Mouse (Mus musculus): Measurements from ENCODE around the gene Aldh1l1. TPM values are rescaled to one million over a fixed set of nuclear protein-coding genes. Genes with fewer than 3 reads are reported as not detected.

Gene Aldh1l1
- total RNA-seq (2014; fragmentation: Nextera tagmentation) (not detected in 2 replicates), total RNA-seq (2017) (0.05 TPM in 1 of 2 replicates, not detected in the other), polyA plus RNA-seq (2012) (not detected in 2 replicates)

GRCm38 (mm10) chr6:90486176-90486921 lies at the start of gene Aldh1l1:
Gene Aldh1l1, plus strand, starts transcription at chr6:90486427.
- Histone ChIP-seq H3K9me3 (replicated peaks) (no peaks in the 10 kb centered on the region), H3K4me3 (ENCODE audit: low read depth, low read length) (no peak within 1 kb of the TSS), H3K4me1 (ENCODE audit: insufficient read depth, low read depth, low read length) (no peaks in the 10 kb centered on the region), H3K27me3 (ENCODE audit: insufficient read depth, low read length) (peaks cover 3% of the 10 kb centered on the region; the same call in 1 of the 2 replicates), H3K36me3 (replicated peaks) (no peaks in the 10 kb centered on the region)
- ATAC-seq (ENCODE audit: extremely low read depth, insufficient number of reproducible peaks, low FRiP score, poor library complexity, severe bottlenecking) (no peak), DNase-seq (ENCODE audit: low spot score) (no peak)
- TF ChIP-seq GATA2 (IDR thresholded peaks at IDR 0.05; ENCODE audit: borderline replicate concordance, low read depth, low read length), result no peak
- TF ChIP-seq GATA1 (IDR thresholded peaks at IDR 0.05; ENCODE audit: borderline replicate concordance, low read length), result no peak
- TF ChIP-seq CTCF (IDR thresholded peaks at IDR 0.05; ENCODE audit: low read depth, low read length), result no peak
- TF ChIP-seq TAL1 (conservative IDR thresholded peaks at IDR 0.05; ENCODE audit: low read depth, low read length), result no peak
- TF ChIP-seq POLR2AphosphoS5 (IDR thresholded peaks at IDR 0.05; ENCODE audit: insufficient replicate concordance, low read depth, low read length), result no peak

GRCm38 (mm10) chr6:90437041-90437440 lies 49.2 kb upstream of the Aldh1l1 start:
- H3K4me3 ChIP-seq (ENCODE audit: low read depth, low read length), result no peak overlapping the region
- peaks cover 7% of the 10 kb centered on the region for H3K36me3 ChIP-seq (replicated peaks)
- no peak for DNase-seq (ENCODE audit: low spot score)
- H3K9me3 ChIP-seq (replicated peaks), result 0 out of 2 replicates have a peak, but pooled peaks cover 3% of the 10 kb centered on the region
- H3K27me3 ChIP-seq (ENCODE audit: insufficient read depth, low read length), result peaks cover 9% of the 10 kb centered on the region
- ATAC-seq (ENCODE audit: extremely low read depth, insufficient number of reproducible peaks, low FRiP score, poor library complexity, severe bottlenecking), result no peak
- H3K4me1 ChIP-seq (ENCODE audit: insufficient read depth, low read depth, low read length), result peaks cover 12% of the 10 kb centered on the region; the same call in 1 of the 2 replicates
- TF ChIP-seq GATA1 (IDR thresholded peaks at IDR 0.05; ENCODE audit: borderline replicate concordance, low read length), result no peak
- TF ChIP-seq GATA2 (IDR thresholded peaks at IDR 0.05; ENCODE audit: borderline replicate concordance, low read depth, low read length), result no peak
- TF ChIP-seq POLR2AphosphoS5 (IDR thresholded peaks at IDR 0.05; ENCODE audit: insufficient replicate concordance, low read depth, low read length), result no peak
- TF ChIP-seq CTCF (IDR thresholded peaks at IDR 0.05; ENCODE audit: low read depth, low read length), result no peak
- TF ChIP-seq TAL1 (conservative IDR thresholded peaks at IDR 0.05; ENCODE audit: low read depth, low read length), result no peak

- ATAC-seq (ENCODE audit: extremely low read depth, insufficient number of reproducible peaks, low FRiP score, poor library complexity, severe bottlenecking), result no peak
- no peak for TF ChIP-seq GATA1 (IDR thresholded peaks at IDR 0.05; ENCODE audit: borderline replicate concordance, low read length)
- no peak for TF ChIP-seq TAL1 (conservative IDR thresholded peaks at IDR 0.05; ENCODE audit: low read depth, low read length)
- TF ChIP-seq POLR2AphosphoS5 (IDR thresholded peaks at IDR 0.05; ENCODE audit: insufficient replicate concordance, low read depth, low read length), result no peak
- no peak for TF ChIP-seq CTCF (IDR thresholded peaks at IDR 0.05; ENCODE audit: low read depth, low read length)
- no peak for TF ChIP-seq GATA2 (IDR thresholded peaks at IDR 0.05; ENCODE audit: borderline replicate concordance, low read depth, low read length)
- peaks cover 33% of the 10 kb centered on the region for H3K27me3 ChIP-seq (ENCODE audit: insufficient read depth, low read length)
Observed at GRCm38 (mm10) chr6:90446883-90447282, 39.3 kb upstream of the Aldh1l1 start.

GRCm38 (mm10) chr6:90450179-90450578 lies 36.0 kb upstream of the Aldh1l1 start:
- TF ChIP-seq GATA2 (IDR thresholded peaks at IDR 0.05; ENCODE audit: borderline replicate concordance, low read depth, low read length) (no peak), CTCF (IDR thresholded peaks at IDR 0.05; ENCODE audit: low read depth, low read length) (peak; percentile 33; the same call in 1 of the 2 replicates)
- no peak overlapping the region for H3K4me3 ChIP-seq (ENCODE audit: low read depth, low read length)
- no peaks in the 10 kb centered on the region for H3K4me1 ChIP-seq (ENCODE audit: insufficient read depth, low read depth, low read length)
- H3K27me3 ChIP-seq (ENCODE audit: insufficient read depth, low read length), result peaks cover 33% of the 10 kb centered on the region
- no peak for ATAC-seq (ENCODE audit: extremely low read depth, insufficient number of reproducible peaks, low FRiP score, poor library complexity, severe bottlenecking)
- no peak for DNase-seq (ENCODE audit: low spot score)
- H3K36me3 ChIP-seq (replicated peaks), result no peaks in the 10 kb centered on the region
- no peaks in the 10 kb centered on the region for H3K9me3 ChIP-seq (replicated peaks)

More at GRCm38 (mm10) chr6:90446883-90447282, 39.3 kb upstream of the Aldh1l1 start:
- no peak for DNase-seq (ENCODE audit: low spot score)
- Histone ChIP-seq H3K4me3 (ENCODE audit: low read depth, low read length) (no peak overlapping the region), H3K9me3 (replicated peaks) (no peaks in the 10 kb centered on the region), H3K4me1 (ENCODE audit: insufficient read depth, low read depth, low read length) (no peaks in the 10 kb centered on the region), H3K36me3 (replicated peaks) (no peaks in the 10 kb centered on the region)

- TF ChIP-seq TAL1 (conservative IDR thresholded peaks at IDR 0.05; ENCODE audit: low read depth, low read length), result no peak
- TF ChIP-seq POLR2AphosphoS5 (IDR thresholded peaks at IDR 0.05; ENCODE audit: insufficient replicate concordance, low read depth, low read length), result no peak
- no peak for TF ChIP-seq GATA2 (IDR thresholded peaks at IDR 0.05; ENCODE audit: borderline replicate concordance, low read depth, low read length)
- TF ChIP-seq GATA1 (IDR thresholded peaks at IDR 0.05; ENCODE audit: borderline replicate concordance, low read length), result no peak
- no peak for TF ChIP-seq CTCF (IDR thresholded peaks at IDR 0.05; ENCODE audit: low read depth, low read length)
- Histone ChIP-seq H3K9me3 (replicated peaks) (no peaks in the 10 kb centered on the region), H3K36me3 (replicated peaks) (no peaks in the 10 kb centered on the region), H3K4me1 (ENCODE audit: insufficient read depth, low read depth, low read length) (no peaks in the 10 kb centered on the region), H3K4me3 (ENCODE audit: low read depth, low read length) (no peak overlapping the region), H3K27me3 (ENCODE audit: insufficient read depth, low read length) (peaks cover 36% of the 10 kb centered on the region)
- DNase-seq (ENCODE audit: low spot score), result no peak
- no peak for ATAC-seq (ENCODE audit: extremely low read depth, insufficient number of reproducible peaks, low FRiP score, poor library complexity, severe bottlenecking)
Observed at GRCm38 (mm10) chr6:90450697-90451096, 35.5 kb upstream of the Aldh1l1 start.

- no peaks in the 10 kb centered on the region for H3K4me1 ChIP-seq (ENCODE audit: insufficient read depth, low read depth, low read length)
- ATAC-seq (ENCODE audit: extremely low read depth, insufficient number of reproducible peaks, low FRiP score, poor library complexity, severe bottlenecking), result no peak
- TF ChIP-seq POLR2AphosphoS5 (IDR thresholded peaks at IDR 0.05; ENCODE audit: insufficient replicate concordance, low read depth, low read length), result no peak
- TF ChIP-seq GATA1 (IDR thresholded peaks at IDR 0.05; ENCODE audit: borderline replicate concordance, low read length), result no peak
- no peak for TF ChIP-seq GATA2 (IDR thresholded peaks at IDR 0.05; ENCODE audit: borderline replicate concordance, low read depth, low read length)
- no peak for TF ChIP-seq CTCF (IDR thresholded peaks at IDR 0.05; ENCODE audit: low read depth, low read length)
- peaks cover 39% of the 10 kb centered on the region for H3K27me3 ChIP-seq (ENCODE audit: insufficient read depth, low read length)
- DNase-seq (ENCODE audit: low spot score), result no peak
- H3K36me3 ChIP-seq (replicated peaks), result no peaks in the 10 kb centered on the region
- H3K4me3 ChIP-seq (ENCODE audit: low read depth, low read length), result no peak overlapping the region
- H3K9me3 ChIP-seq (replicated peaks), result no peaks in the 10 kb centered on the region
Observed at GRCm38 (mm10) chr6:90451512-90451911, 34.7 kb upstream of the Aldh1l1 start.

Data from G1E (cell line).